Mouse (Mus musculus): ENCODE measurements around the gene Hc. TPM values are rescaled to one million over a fixed set of nuclear protein-coding genes. Genes with fewer than 3 reads are reported as not detected.

The Hc gene
- polyA plus RNA-seq, 1 experiment from 2014 or later, result 2.1 TPM

DNA sequence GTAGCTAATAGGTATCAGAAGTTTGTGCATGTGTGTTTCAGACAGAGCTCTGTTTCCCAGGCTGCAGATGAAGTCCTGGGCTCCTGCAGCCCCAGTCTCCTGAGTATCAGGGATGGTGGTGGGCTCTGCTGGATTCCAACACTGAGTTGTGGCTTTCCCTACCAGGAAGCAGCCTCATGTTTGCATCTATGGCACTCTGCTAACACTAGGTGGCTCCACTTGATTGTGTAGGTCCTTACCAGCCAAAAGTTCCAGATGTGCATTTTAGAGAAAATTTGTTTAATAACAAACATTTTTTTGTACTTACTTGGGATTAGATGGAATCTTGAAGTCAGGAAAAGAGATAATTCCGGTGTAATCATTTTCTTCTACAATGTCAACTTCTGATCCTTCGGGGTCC, 16.3 kb downstream of the Hc start:
- WGBS, result 67% methylated on average over 2 of the region's 2 CpGs
- Histone ChIP-seq H3K4me1 (no peaks in the 10 kb centered on the region), H3K27ac (no peak overlapping the region), H3K4me2 (no peak overlapping the region), H3K9ac (no peak overlapping the region), H3K27me3 (replicated peaks) (no peaks in the 10 kb centered on the region), H3K9me3 (no peaks in the 10 kb centered on the region), H3K36me3 (no peaks in the 10 kb centered on the region), H3K4me3 (replicated peaks) (no peak overlapping the region)
- ATAC-seq (ENCODE audit: insufficient read depth, low FRiP score, low read depth), result no peak

- no peak overlapping the region for H3K27ac ChIP-seq
- H3K27me3 ChIP-seq (replicated peaks), result no peaks in the 10 kb centered on the region
- H3K4me2 ChIP-seq, result no peak overlapping the region
- 91% methylated on average over 9 of the region's 9 CpGs for WGBS
- no peaks in the 10 kb centered on the region for H3K9me3 ChIP-seq
- no peaks in the 10 kb centered on the region for H3K36me3 ChIP-seq
- no peak overlapping the region for H3K9ac ChIP-seq
- no peak overlapping the region for H3K4me3 ChIP-seq (replicated peaks)
- H3K4me1 ChIP-seq, result no peaks in the 10 kb centered on the region
- ATAC-seq (ENCODE audit: insufficient read depth, low FRiP score, low read depth), result no peak
These were observed 22.5 kb downstream of the Hc start for GRCm38 (mm10) chr2:35038580-35039375.

DNA sequence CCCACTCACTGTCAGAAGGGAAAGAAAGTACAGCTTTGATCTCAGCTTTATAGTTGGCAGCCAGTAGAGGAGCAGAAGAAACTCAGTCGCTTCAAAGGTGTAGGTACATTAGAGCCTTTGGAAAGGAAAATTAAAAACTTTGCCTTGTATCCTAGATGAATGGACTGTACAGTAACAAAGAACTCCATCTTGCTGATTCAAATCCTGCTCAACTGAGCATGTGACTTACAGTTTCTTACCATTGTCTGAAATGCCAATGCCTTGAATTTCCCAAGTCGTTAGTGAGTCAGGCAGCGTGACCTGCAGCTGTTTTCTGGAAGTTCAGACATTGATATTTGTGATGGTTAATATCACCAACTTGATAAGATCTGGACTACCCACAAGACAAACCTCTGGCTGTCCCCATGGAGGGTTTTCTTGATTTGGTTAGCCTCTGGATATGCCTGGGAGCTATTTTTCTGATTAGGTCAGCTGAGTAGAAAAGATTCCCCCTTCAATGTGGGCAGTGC, 36.5 kb downstream of the Hc start:
- Histone ChIP-seq H3K9me3 (no peaks in the 10 kb centered on the region), H3K36me3 (no peaks in the 10 kb centered on the region), H3K27me3 (replicated peaks) (no peaks in the 10 kb centered on the region), H3K27ac (no peak overlapping the region), H3K4me2 (no peak overlapping the region), H3K4me1 (no peaks in the 10 kb centered on the region), H3K4me3 (replicated peaks) (no peak overlapping the region), H3K9ac (no peak overlapping the region)
- ATAC-seq (ENCODE audit: insufficient read depth, low FRiP score, low read depth), result no peak
- 86% methylated on average over 3 of the region's 3 CpGs for WGBS

DNA sequence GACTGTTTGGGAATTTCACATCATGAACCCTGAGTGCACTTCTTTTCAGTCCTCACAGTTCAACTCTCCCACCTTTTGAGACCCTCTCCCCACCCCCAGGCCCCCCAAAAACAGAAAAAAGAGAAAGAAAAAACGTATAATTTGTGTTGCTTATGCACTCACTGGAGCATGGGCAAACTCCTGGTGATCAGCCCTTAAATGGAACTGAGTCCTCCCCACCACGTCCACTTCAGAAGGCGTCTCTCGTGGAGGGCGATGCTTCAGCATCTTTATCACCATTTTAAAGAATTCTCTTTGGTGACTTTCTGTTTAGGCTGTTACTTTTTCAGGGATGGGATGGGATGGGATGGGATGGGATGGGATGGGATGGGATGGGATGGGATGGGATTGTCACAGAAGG, 39.4 kb downstream of the Hc start:
- H3K27me3 ChIP-seq (replicated peaks), result no peaks in the 10 kb centered on the region
- no peak for ATAC-seq (ENCODE audit: insufficient read depth, low FRiP score, low read depth)
- no peaks in the 10 kb centered on the region for H3K9me3 ChIP-seq
- no peaks in the 10 kb centered on the region for H3K36me3 ChIP-seq
- H3K4me2 ChIP-seq, result no peak overlapping the region
- 80% methylated on average over 5 of the region's 5 CpGs for WGBS
- H3K27ac ChIP-seq, result no peak overlapping the region
- no peak overlapping the region for H3K9ac ChIP-seq
- no peak overlapping the region for H3K4me3 ChIP-seq (replicated peaks)
- H3K4me1 ChIP-seq, result no peaks in the 10 kb centered on the region

GRCm38 (mm10) chr2:35015861-35016260, 45.4 kb downstream of the Hc start:
- Histone ChIP-seq H3K27ac (no peak overlapping the region), H3K4me3 (replicated peaks) (no peak overlapping the region), H3K36me3 (no peaks in the 10 kb centered on the region), H3K4me2 (no peak overlapping the region), H3K9ac (no peak overlapping the region), H3K27me3 (replicated peaks) (no peaks in the 10 kb centered on the region), H3K9me3 (no peaks in the 10 kb centered on the region), H3K4me1 (no peaks in the 10 kb centered on the region)
- ATAC-seq (ENCODE audit: insufficient read depth, low FRiP score, low read depth), result no peak
- 18% methylated on average over 6 of the region's 6 CpGs for WGBS

DNA sequence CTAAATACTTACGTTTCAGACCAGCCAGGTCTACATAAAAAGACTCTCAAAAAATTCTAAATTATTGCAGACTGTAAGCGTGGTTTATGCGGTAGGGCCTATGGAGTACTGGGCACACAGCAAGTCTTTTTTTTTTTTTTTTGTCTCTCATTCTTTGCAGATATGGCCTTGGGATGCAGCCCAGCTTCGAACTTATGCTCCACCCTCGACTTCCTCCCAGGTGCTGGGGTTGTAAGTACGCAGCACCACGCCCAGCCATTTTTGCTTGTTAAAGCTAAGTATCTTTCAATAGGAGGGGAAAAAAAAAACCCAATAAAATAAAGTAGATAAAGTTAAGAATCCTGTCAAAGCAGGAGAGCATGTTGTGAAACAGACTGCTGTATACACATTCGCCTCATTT, 49.6 kb downstream of the Hc start:
- Histone ChIP-seq H3K27ac (no peak overlapping the region), H3K4me1 (no peaks in the 10 kb centered on the region), H3K36me3 (no peaks in the 10 kb centered on the region), H3K27me3 (replicated peaks) (no peaks in the 10 kb centered on the region), H3K9ac (no peak overlapping the region), H3K9me3 (no peaks in the 10 kb centered on the region), H3K4me2 (no peak overlapping the region), H3K4me3 (replicated peaks) (no peak overlapping the region)
- WGBS, result 83% methylated on average over 8 of the region's 8 CpGs
- no peak for ATAC-seq (ENCODE audit: insufficient read depth, low FRiP score, low read depth)

GRCm38 (mm10) chr2:34998956-34999355, 62.3 kb downstream of the Hc start:
- no peak for ATAC-seq (ENCODE audit: insufficient read depth, low FRiP score, low read depth)
- no peaks in the 10 kb centered on the region for H3K36me3 ChIP-seq
- H3K9ac ChIP-seq, result no peak overlapping the region
- H3K4me1 ChIP-seq, result no peaks in the 10 kb centered on the region
- H3K27ac ChIP-seq, result no peak overlapping the region
- H3K27me3 ChIP-seq (replicated peaks), result no peaks in the 10 kb centered on the region
- no peaks in the 10 kb centered on the region for H3K9me3 ChIP-seq
- 79% methylated on average over 9 of the region's 9 CpGs for WGBS
- H3K4me2 ChIP-seq, result no peak overlapping the region
- H3K4me3 ChIP-seq (replicated peaks), result no peak overlapping the region

GRCm38 (mm10) chr2:34996506-34996905, 64.7 kb downstream of the Hc start:
- H3K9ac ChIP-seq, result no peak overlapping the region
- ATAC-seq (ENCODE audit: insufficient read depth, low FRiP score, low read depth), result no peak
- H3K4me1 ChIP-seq, result no peaks in the 10 kb centered on the region
- no peak overlapping the region for H3K4me2 ChIP-seq
- no peaks in the 10 kb centered on the region for H3K36me3 ChIP-seq
- H3K27me3 ChIP-seq (replicated peaks), result no peaks in the 10 kb centered on the region
- H3K4me3 ChIP-seq (replicated peaks), result no peak overlapping the region
- 76% methylated on average over 5 of the region's 5 CpGs for WGBS
- no peak overlapping the region for H3K27ac ChIP-seq
- H3K9me3 ChIP-seq, result no peaks in the 10 kb centered on the region

DNA sequence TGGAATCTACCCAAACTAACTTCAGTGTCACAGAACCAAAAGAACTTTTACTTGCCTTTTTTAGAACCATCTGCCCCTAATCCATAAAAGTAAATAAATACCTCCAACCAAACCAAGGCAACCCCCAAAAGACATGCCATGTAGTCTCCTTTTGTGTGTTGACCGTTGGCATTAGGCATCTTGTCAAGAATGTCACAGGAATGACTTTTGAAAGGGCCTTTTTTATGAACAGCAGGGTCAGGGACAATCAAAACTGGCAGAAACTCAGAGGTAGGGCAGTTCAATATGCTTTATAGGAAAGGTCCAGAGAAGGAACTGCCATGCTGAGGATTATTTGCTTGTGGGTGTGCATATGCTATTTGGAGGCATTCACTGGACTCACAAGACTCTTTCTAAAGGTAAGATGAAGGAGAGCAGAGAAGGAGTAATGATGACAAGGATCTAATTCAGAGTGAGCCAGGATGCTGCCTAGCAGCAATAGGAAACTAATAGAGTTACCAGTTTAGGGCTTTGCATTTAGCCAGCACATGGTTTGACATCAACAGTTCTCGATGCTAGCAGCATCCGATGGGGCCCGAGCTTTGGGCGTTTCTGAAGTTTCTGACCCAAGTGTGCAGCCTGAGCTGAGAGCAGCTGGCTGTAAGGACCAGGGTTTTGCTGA, 67.4 kb downstream of the Hc start:
- Histone ChIP-seq H3K4me3 (replicated peaks) (no peak overlapping the region), H3K27ac (no peak overlapping the region), H3K36me3 (no peaks in the 10 kb centered on the region), H3K9me3 (no peaks in the 10 kb centered on the region), H3K9ac (no peak overlapping the region), H3K27me3 (replicated peaks) (no peaks in the 10 kb centered on the region), H3K4me2 (no peak overlapping the region), H3K4me1 (no peaks in the 10 kb centered on the region)
- ATAC-seq (ENCODE audit: insufficient read depth, low FRiP score, low read depth), result no peak
- 79% methylated on average over 5 of the region's 5 CpGs for whole genome bisulfite sequencing

DNA sequence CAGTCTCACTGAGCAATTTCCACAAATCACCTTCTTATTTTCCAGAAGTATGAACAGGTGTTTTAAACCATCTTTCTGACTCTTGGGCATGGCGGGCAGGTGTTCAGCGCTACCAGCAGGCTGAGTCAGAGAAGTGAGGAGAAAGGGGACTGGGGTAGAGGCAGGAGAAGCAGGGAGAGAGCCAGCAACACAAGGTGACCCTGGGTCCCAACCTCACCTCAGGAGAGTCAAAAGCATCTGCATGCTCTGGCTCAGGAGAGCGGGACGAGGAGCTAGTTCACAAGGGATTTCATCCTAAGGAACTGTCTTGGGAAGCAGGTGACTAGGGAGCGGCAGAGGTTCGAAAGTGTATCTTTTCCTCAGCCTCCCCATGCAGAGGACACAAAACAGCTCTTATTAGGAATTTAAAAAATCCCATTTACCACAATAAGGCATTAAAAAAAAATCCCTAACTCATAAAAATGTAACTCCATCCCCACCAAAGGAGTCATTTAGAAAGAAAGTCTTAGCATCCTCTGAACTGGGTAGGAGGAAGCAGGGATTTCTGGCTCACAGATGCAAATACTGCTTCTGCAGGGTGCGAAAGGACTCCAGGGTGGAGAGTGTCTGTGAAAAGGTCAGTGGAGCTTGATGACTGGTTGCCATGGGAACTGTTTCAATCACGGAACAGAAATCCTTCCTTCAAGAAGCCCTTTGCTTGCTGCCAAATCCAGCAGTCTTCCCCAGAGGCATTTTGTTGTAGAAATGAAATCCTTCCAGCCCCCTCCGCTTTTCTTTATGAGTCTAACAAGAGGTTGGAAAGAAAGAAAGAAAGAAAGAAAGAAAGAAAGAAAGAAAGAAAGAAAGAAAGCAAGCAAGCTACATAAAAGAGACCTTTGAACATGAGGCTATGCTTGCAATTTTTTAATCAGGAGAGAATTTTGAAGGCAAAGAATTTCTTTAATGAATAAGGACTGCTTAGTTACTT, 68.2 kb downstream of the Hc start:
- no peak overlapping the region for H3K27ac ChIP-seq
- ATAC-seq (ENCODE audit: insufficient read depth, low FRiP score, low read depth), result no peak
- H3K9me3 ChIP-seq, result no peaks in the 10 kb centered on the region
- no peak overlapping the region for H3K4me3 ChIP-seq (replicated peaks)
- no peaks in the 10 kb centered on the region for H3K4me1 ChIP-seq
- no peaks in the 10 kb centered on the region for H3K27me3 ChIP-seq (replicated peaks)
- 26% methylated on average over 9 of the region's 9 CpGs for WGBS
- no peak overlapping the region for H3K9ac ChIP-seq
- no peak overlapping the region for H3K4me2 ChIP-seq
- no peaks in the 10 kb centered on the region for H3K36me3 ChIP-seq

GRCm38 (mm10) chr2:34991966-34992365, 69.3 kb downstream of the Hc start:
- Histone ChIP-seq H3K4me3 (replicated peaks) (no peak overlapping the region), H3K4me2 (no peak overlapping the region), H3K36me3 (no peaks in the 10 kb centered on the region), H3K9ac (no peak overlapping the region), H3K9me3 (no peaks in the 10 kb centered on the region), H3K27me3 (replicated peaks) (no peaks in the 10 kb centered on the region), H3K27ac (no peak overlapping the region), H3K4me1 (no peaks in the 10 kb centered on the region)
- 68% methylated on average over 3 of the region's 3 CpGs for WGBS
- no peak for ATAC-seq (ENCODE audit: insufficient read depth, low FRiP score, low read depth)

- no peak overlapping the region for H3K9ac ChIP-seq
- 53% methylated on average over 1 of the region's 1 CpGs for WGBS
- no peak overlapping the region for H3K4me3 ChIP-seq (replicated peaks)
- H3K27ac ChIP-seq, result no peak overlapping the region
- H3K4me1 ChIP-seq, result no peaks in the 10 kb centered on the region
- no peaks in the 10 kb centered on the region for H3K36me3 ChIP-seq
- H3K27me3 ChIP-seq (replicated peaks), result no peaks in the 10 kb centered on the region
- no peaks in the 10 kb centered on the region for H3K9me3 ChIP-seq
- H3K4me2 ChIP-seq, result no peak overlapping the region
- no peak for ATAC-seq (ENCODE audit: insufficient read depth, low FRiP score, low read depth)
These were observed 71.5 kb downstream of the Hc start for GRCm38 (mm10) chr2:34989749-34990148.

Data from stomach, embryonic 15.5 days (tissue).